Mouse (Mus musculus) liver, adult 2 months (tissue): Measurements from ENCODE around the gene Pde1a. TPM values are rescaled to one million over a fixed set of nuclear protein-coding genes. Genes with fewer than 3 reads are reported as not detected.

Source experiments
- DNase-seq: peaks from one replicate; pipeline ENCODE4 v3.0.0-alpha.2; 2011; ENCODE audit warnings: low read depth, low spot score; ENCODE audit errors: extremely low read depth
- H3K27ac ChIP-seq: fragments of 200-500 bp; replicated peaks from 2 replicates; pipeline ENCODE4 v1.5.1; 2012; ENCODE audit warnings: low read depth, mild to moderate bottlenecking, control low read depth, inconsistent platforms, low read length; ENCODE audit not compliant: insufficient read depth
- H3K27me3 ChIP-seq: fragments of 200-500 bp; 2 replicates; pipeline ENCODE4 v1.6.1; 2012; ENCODE audit warnings: mild to moderate bottlenecking, moderate library complexity, low read length, inconsistent platforms; ENCODE audit not compliant: control insufficient read depth, insufficient read depth
- H3K36me3 ChIP-seq: fragments of 200-500 bp; 2 replicates; pipeline ENCODE4 v1.6.1; 2012; ENCODE audit warnings: low read length, inconsistent platforms; ENCODE audit not compliant: control insufficient read depth, insufficient read depth
- H3K4me1 ChIP-seq: fragments of 200-500 bp; 2 replicates; pipeline ENCODE4 v1.6.1; 2011; ENCODE audit warnings: low read length; ENCODE audit not compliant: control insufficient read depth, insufficient read depth
- H3K4me3 ChIP-seq: fragments of 200-500 bp; 2 replicates; pipeline ENCODE4 v1.5.1; 2011; ENCODE audit warnings: low read depth, mild to moderate bottlenecking, control low read depth, low read length, moderate library complexity; ENCODE audit not compliant: insufficient read depth
- H3K79me2 ChIP-seq: fragments of 200-500 bp; 2 replicates; pipeline ENCODE4 v1.6.1; 2012; ENCODE audit warnings: inconsistent platforms, mild to moderate bottlenecking, low read length, moderate library complexity; ENCODE audit not compliant: control insufficient read depth, insufficient read depth
- H3K9ac ChIP-seq: fragments of 200-500 bp; 2 replicates; pipeline ENCODE4 v1.6.1; 2012; ENCODE audit warnings: low read depth, mild to moderate bottlenecking, control low read depth, inconsistent platforms, low read length
- CTCF ChIP-seq: fragments of 200-500 bp; IDR thresholded peaks from 2 replicates; pipeline ENCODE4 v1.5.1; 2011; ENCODE audit warnings: low read depth, low read length, control low read depth
- POLR2A ChIP-seq: fragments of 200-500 bp; IDR thresholded peaks from 2 replicates; pipeline ENCODE4 v1.6.1; 2011; ENCODE audit warnings: low read length, control low read depth; ENCODE audit not compliant: insufficient read depth; ENCODE audit errors: extremely low read depth
- WGBS: fragments of 180-500 bp; shearing (Covaris S2); methylation state at CpG from one replicate; pipeline ENCODE4 v1.1.7; 2018; 5-methylcytosine and 5-hydroxymethylcytosine counted together
- polyA plus RNA-seq: library from polyadenylated mRNA; depleted of rRNA; stranded (reverse); fragments of >200 nt; gene quantifications from 2 replicates; pipeline ENCODE4 v1.2.3, GENCODE M21; 2012
- total RNA-seq: library from RNA; depleted of rRNA; stranded (reverse); fragments of >200 nt; gene quantifications from 2 replicates; pipeline ENCODE4 v1.2.3, GENCODE M21; 2014

Pde1a gene
- total and polyA plus RNA-seq, 2 experiments, result 1.5 to 6.3 TPM

GRCm38 (mm10) chr2:80014161-80014560 lies 115.1 kb downstream of the Pde1a start:
- H3K4me1 ChIP-seq, result peaks cover 1% of the 10 kb centered on the region; the same call in 1 of the 2 replicates
- TF ChIP-seq POLR2A (no peak), CTCF (no peak)
- no peak for DNase-seq
- no peaks in the 10 kb centered on the region for H3K27me3 ChIP-seq
- 86% methylated on average over 3 of the region's 3 CpGs for WGBS
- no peaks in the 10 kb centered on the region for H3K36me3 ChIP-seq
- H3K79me2 ChIP-seq, result no peaks in the 10 kb centered on the region
- H3K27ac ChIP-seq, result no peak overlapping the region
- H3K4me3 ChIP-seq, result no peak overlapping the region
- H3K9ac ChIP-seq, result no peak overlapping the region

- Histone ChIP-seq H3K27me3 (no peaks in the 10 kb centered on the region), H3K4me1 (peaks cover 1% of the 10 kb centered on the region; the same call in 1 of the 2 replicates), H3K4me3 (no peak overlapping the region), H3K27ac (no peak overlapping the region), H3K9ac (no peak overlapping the region), H3K36me3 (no peaks in the 10 kb centered on the region), H3K79me2 (no peaks in the 10 kb centered on the region)
- WGBS, result 28% methylated on average over 4 of the region's 4 CpGs
- peak; percentile 77 for DNase-seq
- no peak for TF ChIP-seq CTCF
- TF ChIP-seq POLR2A, result no peak
Observed at GRCm38 (mm10) chr2:80013060-80013459, 116.2 kb downstream of the Pde1a start.

GRCm38 (mm10) chr2:79999168-79999567 lies 130.1 kb downstream of the Pde1a start:
- Histone ChIP-seq H3K4me1 (peaks cover 5% of the 10 kb centered on the region; the same call in 1 of the 2 replicates), H3K79me2 (no peaks in the 10 kb centered on the region), H3K4me3 (no peak overlapping the region), H3K36me3 (no peaks in the 10 kb centered on the region), H3K27me3 (no peaks in the 10 kb centered on the region), H3K9ac (no peak overlapping the region), H3K27ac (peak overlapping the region; percentile 74)
- TF ChIP-seq CTCF, result no peak
- no peak for TF ChIP-seq POLR2A
- WGBS, result 14% methylated on average over 3 of the region's 3 CpGs
- peak; percentile 89 for DNase-seq

GRCm38 (mm10) chr2:79998460-79998859 lies 130.8 kb downstream of the Pde1a start:
- H3K79me2 ChIP-seq, result no peaks in the 10 kb centered on the region
- H3K27me3 ChIP-seq, result no peaks in the 10 kb centered on the region
- TF ChIP-seq CTCF, result no peak
- no peak for TF ChIP-seq POLR2A
- peaks cover 5% of the 10 kb centered on the region; the same call in 1 of the 2 replicates for H3K4me1 ChIP-seq
- H3K4me3 ChIP-seq, result no peak overlapping the region
- 46% methylated on average over 2 of the region's 2 CpGs for WGBS
- H3K27ac ChIP-seq, result no peak overlapping the region
- peak; percentile 91 for DNase-seq
- H3K36me3 ChIP-seq, result no peaks in the 10 kb centered on the region
- H3K9ac ChIP-seq, result no peak overlapping the region

- H3K4me1 ChIP-seq, result peaks cover 6% of the 10 kb centered on the region
- 69% methylated on average over 6 of the region's 6 CpGs for WGBS
- no peaks in the 10 kb centered on the region for H3K36me3 ChIP-seq
- H3K9ac ChIP-seq, result no peak overlapping the region
- no peak for TF ChIP-seq CTCF
- TF ChIP-seq POLR2A, result no peak
- H3K27me3 ChIP-seq, result no peaks in the 10 kb centered on the region
- H3K4me3 ChIP-seq, result no peak overlapping the region
- H3K27ac ChIP-seq, result no peak overlapping the region
- no peaks in the 10 kb centered on the region for H3K79me2 ChIP-seq
- DNase-seq, result no peak
Observed at GRCm38 (mm10) chr2:79991642-79992041, 137.6 kb downstream of the Pde1a start.

- Histone ChIP-seq H3K79me2 (no peaks in the 10 kb centered on the region), H3K9ac (no peak overlapping the region), H3K4me1 (peaks cover 6% of the 10 kb centered on the region), H3K27ac (no peak overlapping the region), H3K36me3 (no peaks in the 10 kb centered on the region), H3K27me3 (no peaks in the 10 kb centered on the region), H3K4me3 (no peak overlapping the region)
- no peak for TF ChIP-seq POLR2A
- no peak for TF ChIP-seq CTCF
- 73% methylated on average over 4 of the region's 4 CpGs for WGBS
- DNase-seq, result no peak
Observed at GRCm38 (mm10) chr2:79983778-79984177, 145.5 kb downstream of the Pde1a start.
